Mouse (Mus musculus): ENCODE results near the gene Ankrd11.

Gene Ankrd11

DNA sequence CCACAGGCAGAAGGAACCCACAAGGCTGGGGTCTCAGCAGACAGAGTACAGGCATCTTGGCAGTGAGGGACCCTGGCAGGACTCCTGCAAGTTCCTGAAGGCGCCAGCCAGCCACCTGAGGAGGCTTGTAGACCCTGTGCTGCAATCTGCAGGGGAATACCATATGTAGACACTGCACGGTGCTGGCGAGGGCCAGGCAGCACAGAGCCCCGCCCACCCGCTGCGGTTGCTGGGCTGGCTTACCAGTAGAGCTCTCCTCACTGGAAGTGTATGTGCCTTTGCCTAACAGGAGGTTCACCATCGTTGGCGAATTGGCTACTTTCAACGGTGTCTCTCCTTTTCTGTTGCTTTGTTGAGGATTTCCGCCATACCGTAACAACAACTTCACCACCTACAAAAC is 145.8 kb downstream of the Ankrd11 start:
- DNase-seq (ENCODE audit: low spot score), result no peak

GRCm38 (mm10) chr8:122893451-122893850 is 148.6 kb downstream of the Ankrd11 start:
- DNase-seq (ENCODE audit: low spot score), result no peak

DNA sequence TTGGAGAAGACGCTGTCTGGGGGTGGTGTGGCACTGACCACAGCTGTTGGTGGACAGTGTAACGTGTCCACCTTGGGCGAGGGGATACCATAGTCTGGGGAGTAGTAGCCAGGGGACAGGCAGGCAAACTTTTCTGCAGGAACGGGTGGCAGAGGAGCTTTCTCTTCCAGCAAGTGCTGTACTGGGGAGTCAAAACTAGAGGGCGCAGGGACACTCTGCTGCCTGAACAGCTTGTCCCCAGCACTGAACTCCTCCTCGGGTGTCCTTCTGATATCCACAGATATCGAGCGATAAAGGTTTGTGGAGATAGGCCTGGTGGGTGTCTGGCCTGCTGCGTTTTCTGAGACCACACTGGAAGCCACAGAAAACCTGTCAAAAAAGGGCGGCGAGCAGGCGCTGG is 150.6 kb downstream of the Ankrd11 start:
- DNase-seq (ENCODE audit: low spot score), result no peak

DNA sequence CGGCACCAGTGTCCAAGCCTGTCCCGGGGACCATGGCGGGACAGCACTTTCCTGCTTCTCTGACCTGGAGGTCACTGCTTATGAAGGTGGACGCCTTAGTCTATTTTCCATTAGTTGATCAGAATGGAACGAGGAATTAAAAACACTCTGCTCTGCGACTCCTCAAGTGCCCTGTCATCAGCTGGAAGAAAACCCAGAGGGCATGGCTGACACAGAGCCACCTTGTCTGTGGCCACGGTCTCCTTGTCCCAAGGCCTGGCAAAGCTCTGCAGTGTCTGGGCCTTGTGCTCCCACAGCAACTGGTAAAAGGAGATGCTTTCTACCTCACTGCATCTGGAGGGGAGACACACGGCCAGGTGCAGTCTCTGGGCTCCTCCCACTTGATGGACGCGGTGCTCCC is 158.4 kb downstream of the Ankrd11 start:
- DNase-seq (ENCODE audit: low spot score), result no peak

DNA sequence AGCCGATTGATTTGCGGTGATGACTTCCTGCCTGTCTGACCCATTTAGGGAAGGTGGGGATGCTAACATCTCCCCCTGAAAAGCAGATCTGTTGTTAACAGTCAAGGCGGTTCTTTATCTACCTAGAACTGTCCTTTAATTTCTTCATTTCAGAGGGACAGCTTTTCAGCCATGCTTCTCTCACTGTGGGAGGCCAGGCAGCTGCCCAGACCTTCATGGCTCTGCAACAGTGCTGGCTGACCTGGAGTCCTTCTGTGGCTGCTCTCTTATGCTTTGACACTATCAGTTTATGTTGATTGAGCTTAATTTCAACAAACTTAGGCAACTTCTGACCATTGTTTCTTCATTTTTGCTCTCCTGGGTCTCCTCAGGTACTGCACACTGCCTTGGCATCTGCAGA is 161.8 kb downstream of the Ankrd11 start:
- no peak for DNase-seq (ENCODE audit: low spot score)

DNA sequence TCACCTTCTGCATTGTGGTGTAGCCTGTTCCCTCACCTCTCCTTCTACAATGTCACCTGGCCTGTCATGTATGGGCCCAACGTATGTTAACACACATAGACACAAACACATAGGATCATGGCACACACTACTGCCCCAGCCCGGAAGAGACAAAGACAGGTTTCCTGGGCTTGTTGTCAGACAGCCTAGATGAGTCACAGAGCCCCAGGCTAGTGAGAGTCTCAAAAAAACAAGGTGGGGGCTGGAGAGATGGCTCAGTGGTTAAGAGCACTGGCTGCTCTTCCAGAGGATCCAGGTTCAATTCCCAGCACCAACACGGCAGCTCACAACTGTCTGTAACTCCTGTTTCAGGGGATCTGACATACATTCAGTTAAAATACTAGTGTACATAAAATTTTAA is 163.8 kb downstream of the Ankrd11 start:
- DNase-seq (ENCODE audit: low spot score), result no peak

DNA sequence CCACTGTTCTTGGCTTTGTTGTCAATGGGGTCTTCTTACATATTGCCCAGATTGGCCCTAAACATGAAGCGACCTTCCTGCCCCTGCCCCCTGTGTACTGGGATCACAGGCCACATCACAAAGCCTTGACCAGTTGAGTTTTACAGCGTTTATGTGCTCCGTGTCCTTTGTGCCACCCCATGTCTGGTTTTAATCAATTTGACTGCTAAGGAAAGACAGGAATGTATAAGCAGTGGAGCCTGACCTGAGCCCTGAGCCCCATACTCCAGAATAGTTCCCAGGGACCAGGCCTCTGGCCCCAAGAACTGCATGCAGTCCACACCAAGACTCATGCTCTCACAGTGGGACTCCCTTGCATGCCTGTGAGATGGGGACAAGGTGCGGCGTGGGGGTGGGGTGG is 166.9 kb downstream of the Ankrd11 start:
- DNase-seq (ENCODE audit: low spot score), result no peak

GRCm38 (mm10) chr8:122873171-122873570 is 168.9 kb downstream of the Ankrd11 start:
- DNase-seq (ENCODE audit: low spot score), result no peak

DNA sequence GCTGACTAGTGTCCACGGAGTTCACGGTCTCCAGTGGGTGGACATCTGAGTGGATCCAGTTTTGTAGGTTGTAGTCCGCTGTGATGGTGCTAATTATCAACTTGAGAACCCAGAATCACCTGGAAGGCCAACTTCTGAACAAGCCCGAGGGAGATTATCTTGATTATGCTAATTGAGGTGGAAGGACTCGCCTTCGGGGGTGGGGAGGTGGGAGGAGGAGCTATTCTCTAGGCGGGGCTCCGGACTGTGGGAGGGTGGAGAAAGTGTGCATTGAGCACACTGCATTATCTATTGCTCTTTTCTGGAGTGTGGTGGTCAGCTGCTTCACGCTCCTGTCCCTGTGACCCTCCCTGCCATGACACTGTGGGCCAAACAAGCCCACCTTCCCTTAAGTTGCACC is 170.4 kb downstream of the Ankrd11 start:
- no peak for DNase-seq (ENCODE audit: low spot score)

GRCm38 (mm10) chr8:122870377-122870863 is 171.7 kb downstream of the Ankrd11 start:
- no peak for DNase-seq (ENCODE audit: low spot score)

DNA sequence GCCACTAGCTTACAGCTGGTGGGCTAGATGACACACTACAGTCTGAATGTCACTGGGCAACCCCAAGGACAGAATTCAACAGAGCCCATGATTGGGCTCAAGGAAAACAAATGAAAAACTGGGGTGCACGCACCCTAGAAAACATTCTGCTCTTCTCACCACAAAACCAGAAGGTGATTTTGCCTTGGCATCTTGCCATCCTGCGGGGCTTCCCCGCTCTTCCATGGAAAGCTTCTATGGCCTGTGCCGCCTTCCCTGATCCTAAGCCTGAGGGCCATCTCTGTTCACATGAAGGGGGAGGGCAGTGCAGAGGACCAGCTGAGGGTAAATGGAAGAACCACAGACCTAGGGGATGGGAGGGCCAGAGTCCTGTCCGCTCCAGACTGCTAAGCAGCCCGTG is 174.1 kb downstream of the Ankrd11 start:
- no peak for DNase-seq (ENCODE audit: low spot score)

DNA sequence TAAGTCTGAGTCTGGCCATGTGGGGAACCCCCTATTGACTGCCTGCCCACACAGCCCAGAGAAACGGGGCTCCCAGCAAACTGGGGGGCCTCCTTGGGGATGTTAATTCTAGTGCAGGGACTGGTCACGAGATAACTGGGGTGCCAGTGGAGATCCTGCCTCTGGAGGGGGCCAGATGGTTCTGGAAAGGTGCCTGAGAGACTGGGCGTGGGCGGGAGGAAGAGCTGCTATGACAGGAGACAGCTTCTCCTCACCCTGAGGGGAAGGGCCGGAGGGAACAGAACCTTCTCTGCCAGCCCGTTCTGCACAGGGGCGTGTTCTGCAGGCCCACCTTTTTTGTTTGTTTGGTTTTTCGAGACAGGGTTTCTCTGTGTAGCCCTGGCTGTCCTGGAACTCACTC is 175.8 kb downstream of the Ankrd11 start:
- DNase-seq (ENCODE audit: low spot score), result no peak

GRCm38 (mm10) chr8:122865441-122865840 is 176.6 kb downstream of the Ankrd11 start:
- DNase-seq (ENCODE audit: low spot score), result no peak

DNA sequence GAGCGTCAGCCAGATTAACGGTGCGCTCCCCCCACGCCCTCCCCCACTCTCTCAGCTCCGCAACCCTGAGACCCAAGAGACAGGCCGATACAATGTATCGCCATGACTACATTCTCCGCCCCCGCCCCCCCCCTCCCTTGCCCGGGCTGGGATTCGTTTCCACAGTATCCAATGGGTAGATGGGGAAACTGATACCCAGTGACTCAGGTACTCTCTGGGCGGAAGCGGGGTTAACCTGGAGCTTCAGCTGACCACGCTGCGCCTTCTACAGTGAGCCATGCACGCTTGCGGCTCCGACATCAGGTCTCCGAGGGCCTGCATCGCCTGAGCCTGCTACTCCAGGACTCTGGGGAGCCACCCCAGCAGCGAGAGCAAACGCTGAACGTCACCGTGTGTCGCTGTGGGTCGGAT is 177.4 kb downstream of the Ankrd11 start:
- no peak for DNase-seq (ENCODE audit: low spot score)

DNA sequence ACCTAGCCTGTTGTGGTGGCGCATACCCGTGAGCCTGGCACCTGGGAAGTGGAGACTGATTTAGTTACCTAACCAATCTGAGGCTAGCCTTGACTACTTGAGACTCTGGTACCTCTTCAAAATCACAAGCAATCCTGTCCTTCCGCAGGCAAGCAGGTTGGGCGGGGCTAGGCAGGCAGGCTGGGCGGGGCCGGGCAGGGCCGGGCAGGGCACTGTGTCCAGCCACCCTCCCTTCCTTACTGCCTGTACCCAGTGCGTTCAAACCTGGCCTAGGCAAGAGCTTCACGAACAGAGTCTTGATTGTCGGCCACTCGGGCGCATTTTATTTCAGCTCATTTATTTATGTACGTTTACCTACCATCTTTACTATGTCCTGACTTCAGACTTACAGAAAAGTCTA is 182.2 kb downstream of the Ankrd11 start:
- DNase-seq (ENCODE audit: low spot score), result no peak

DNA sequence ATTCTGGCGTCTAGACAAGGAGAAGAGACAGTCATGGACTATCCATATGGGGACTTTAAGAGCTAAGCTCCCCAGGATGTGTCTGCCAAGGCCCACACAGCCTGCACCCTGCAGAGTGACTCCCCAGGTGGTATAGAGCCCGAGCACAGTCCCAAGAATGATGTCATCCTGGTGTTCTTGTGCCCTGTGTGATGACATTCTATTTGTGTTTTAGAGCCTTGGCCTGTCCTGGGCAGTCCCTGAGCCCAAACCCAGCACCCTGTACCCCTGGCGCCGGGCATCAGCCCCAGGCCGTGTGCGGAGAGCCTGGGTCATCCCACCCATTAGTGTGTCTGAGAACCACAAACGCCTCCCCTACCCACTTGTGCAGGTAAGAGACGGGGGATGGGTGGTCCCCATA is 185.8 kb downstream of the Ankrd11 start:
- no peak for DNase-seq (ENCODE audit: low spot score)

DNA sequence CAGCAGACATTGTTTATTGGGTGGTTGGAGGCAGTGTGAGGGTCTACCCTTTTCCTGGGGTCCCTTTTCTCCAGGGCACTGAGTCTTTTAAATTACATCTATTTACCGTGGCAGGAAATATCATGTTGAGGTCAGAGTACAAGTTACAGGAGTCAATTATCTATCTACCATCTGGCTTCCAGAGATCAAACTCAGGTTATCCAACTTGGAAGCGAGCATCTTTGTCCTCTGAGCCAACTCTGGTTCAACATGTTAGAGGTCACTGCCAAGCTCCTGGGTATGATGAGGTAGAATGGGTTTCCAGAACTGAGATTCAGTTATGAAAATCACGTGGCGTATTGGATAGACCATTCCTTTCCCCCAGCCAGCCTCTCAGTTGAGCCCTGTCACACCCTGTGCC is 187.0 kb downstream of the Ankrd11 start:
- DNase-seq (ENCODE audit: low spot score), result no peak

- no peak for DNase-seq (ENCODE audit: low spot score)
Observed at GRCm38 (mm10) chr8:122854388-122854787, 187.7 kb downstream of the Ankrd11 start.

DNA sequence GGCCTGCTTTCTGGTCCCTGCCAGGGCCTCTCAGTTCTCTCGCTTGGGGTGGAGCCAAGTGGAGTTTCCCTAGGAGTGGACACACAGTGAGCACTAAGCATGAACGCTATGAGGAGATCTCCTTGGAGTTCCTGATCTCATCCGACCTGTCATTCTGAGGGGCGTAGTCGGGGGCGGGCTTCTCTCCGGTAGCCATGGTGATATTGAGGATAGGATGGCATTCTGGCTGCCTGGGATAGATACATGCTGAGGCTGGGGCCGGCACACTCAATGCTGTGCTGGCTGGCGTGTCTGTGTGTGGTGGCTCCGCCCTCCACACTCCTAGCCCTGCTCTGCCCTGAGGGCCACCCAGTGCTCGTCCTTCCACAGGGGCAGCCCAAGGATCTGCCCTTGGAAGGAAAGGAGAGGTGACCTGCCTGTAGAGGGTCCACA is 188.7 kb downstream of the Ankrd11 start:
- no peak for DNase-seq (ENCODE audit: low spot score)

GRCm38 (mm10) chr8:122852546-122852905 is 189.6 kb downstream of the Ankrd11 start:
- no peak for DNase-seq (ENCODE audit: low spot score)

GRCm38 (mm10) chr8:122851692-122852545 is 190.2 kb downstream of the Ankrd11 start:
- no peak for DNase-seq (ENCODE audit: low spot score)

GRCm38 (mm10) chr8:122850641-122851240 is 191.3 kb downstream of the Ankrd11 start:
- no peak for DNase-seq (ENCODE audit: low spot score)

GRCm38 (mm10) chr8:122849152-122849910 is 192.7 kb downstream of the Ankrd11 start:
- no peak for DNase-seq (ENCODE audit: low spot score)
